Mouse (Mus musculus) urinary bladder, postnatal 25 days (tissue): Measurements from ENCODE around the gene Prg2.

Source experiments
- DNase-seq: peaks from one replicate; pipeline ENCODE4 v3.0.0; 2022; ENCODE audit warnings: low spot score

The Prg2 gene

DNA sequence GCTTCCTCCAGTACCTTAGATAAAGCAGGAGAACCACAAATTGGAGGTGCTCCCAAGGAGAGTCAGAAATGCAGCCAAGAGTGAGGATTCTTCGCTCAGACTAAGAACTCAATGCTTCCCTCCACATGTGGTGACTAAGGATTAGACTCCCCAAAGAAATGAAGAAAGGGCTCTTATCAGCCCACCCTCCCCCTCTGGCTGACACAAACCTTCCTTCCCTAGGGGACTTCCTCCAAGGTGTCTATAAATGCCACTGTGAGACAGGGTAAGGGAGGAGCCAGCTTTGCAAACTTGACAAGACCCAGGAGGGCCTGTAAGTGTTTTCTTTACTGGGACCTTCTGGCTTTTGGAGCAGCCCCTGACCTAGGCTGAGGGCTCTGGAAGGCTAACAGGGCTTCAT lies at the start of gene Prg2:
TSS of gene Prg2 (plus strand) at position 274 of the 400 bp plus-strand sequence.
- no peak for DNase-seq

GRCm38 (mm10) chr2:84933992-84934648 lies 46.1 kb upstream of the Prg2 start:
- no peak for DNase-seq

- no peak for DNase-seq
Observed at GRCm38 (mm10) chr2:84934649-84935007, 45.6 kb upstream of the Prg2 start.

DNA sequence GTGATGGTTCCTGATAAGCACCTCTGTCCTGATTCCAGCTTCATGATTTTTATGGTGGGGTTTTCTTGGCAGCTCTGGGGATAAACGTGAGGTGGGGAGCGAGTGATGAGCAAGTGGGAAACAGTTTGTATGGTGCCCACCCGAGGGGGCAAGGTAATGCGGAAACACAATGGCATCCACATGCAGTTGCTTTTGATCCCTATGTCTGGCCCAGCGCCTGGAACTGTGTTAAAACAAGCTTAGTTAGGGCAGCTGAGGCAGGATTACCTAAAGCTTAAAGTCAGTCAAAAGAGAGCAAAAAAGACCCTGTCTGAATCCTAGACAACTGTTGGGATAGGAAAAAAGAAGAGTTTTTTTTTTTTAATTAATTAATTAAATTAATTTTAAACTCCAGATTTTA lies 45.2 kb upstream of the Prg2 start:
- no peak for DNase-seq

GRCm38 (mm10) chr2:84936474-84937429 lies 43.5 kb upstream of the Prg2 start, which contains the start of gene Slc43a3:
TSS of gene Slc43a3 (plus strand) at chr2:84936579.
- peak; percentile 69 for DNase-seq

DNA sequence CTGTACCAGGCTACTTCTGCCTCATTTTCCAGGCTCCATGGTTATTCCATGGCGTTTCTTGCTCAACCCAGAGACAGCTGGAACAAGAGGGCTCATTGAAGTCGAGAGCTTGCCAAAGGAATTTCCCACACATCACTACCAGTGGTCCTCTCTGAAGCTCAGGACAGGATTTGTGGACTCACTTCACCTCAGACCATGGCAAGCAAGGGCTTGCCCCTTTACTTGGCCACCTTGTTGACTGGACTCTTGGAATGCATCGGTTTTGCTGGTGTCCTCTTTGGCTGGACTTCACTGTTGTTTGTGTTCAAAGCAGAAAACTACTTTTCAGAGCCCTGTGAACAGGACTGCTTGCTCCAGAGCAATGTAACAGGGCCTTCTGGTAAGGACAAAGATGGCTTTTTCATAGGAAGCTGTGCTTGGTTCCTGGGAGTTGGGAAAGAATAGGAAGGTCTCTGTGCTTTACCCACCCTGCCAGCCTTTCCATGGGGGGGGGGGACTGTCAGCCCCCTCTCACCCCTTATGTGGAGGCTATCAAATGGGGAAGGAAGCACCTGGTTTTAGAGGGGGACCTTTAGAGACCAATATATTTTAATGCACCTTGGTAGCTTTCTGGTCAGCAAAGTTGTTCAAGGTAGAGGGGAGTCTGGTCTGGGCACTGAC lies 42.6 kb upstream of the Prg2 start:
- no peak for DNase-seq

- DNase-seq, result no peak
Observed at GRCm38 (mm10) chr2:84938249-84938946, 41.9 kb upstream of the Prg2 start.

- no peak for DNase-seq
Observed at GRCm38 (mm10) chr2:84939306-84939705, 41.0 kb upstream of the Prg2 start.

GRCm38 (mm10) chr2:84939711-84940110 lies 40.5 kb upstream of the Prg2 start:
- no peak for DNase-seq

DNA sequence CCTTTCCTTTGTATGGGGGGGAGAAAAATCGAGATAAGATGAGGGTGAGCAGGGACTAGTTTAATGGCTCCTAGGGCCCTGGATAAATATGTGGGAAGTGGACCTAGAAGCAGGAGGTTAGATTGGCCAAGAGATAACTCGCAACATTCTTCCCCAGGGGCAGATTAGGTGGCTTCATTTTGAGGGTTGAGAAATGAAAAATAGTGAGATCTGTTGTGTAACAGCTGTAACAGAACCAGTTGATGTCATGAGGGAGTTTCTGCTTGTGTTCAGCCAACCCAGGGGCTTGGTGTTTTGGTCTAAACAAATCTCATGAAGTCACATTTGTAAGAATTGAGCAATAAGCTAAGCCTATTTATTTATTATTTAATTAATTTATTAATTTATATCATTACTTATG lies 38.9 kb upstream of the Prg2 start:
- DNase-seq, result no peak

DNA sequence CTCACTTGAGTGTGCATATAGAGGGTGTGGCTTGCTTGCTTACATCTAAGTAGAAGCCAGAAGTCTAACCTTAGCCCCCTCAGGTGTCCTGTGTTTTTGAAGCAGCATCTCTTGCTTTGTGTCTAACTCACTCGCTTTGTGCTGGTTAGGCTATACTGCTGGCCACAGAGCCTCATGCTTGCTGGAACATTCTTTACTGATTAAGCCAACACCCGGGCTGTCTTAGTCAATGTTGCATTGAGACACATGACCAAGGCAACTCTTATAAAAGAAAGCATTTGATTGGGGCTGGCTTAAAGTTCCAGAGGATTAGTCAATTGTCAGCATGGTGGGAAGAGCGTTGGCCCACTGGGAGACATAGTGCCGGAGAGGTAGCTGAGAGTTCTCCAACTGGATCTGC lies 38.5 kb upstream of the Prg2 start:
- DNase-seq, result no peak

GRCm38 (mm10) chr2:84947154-84947771 lies 33.0 kb upstream of the Prg2 start:
- no peak for DNase-seq

DNA sequence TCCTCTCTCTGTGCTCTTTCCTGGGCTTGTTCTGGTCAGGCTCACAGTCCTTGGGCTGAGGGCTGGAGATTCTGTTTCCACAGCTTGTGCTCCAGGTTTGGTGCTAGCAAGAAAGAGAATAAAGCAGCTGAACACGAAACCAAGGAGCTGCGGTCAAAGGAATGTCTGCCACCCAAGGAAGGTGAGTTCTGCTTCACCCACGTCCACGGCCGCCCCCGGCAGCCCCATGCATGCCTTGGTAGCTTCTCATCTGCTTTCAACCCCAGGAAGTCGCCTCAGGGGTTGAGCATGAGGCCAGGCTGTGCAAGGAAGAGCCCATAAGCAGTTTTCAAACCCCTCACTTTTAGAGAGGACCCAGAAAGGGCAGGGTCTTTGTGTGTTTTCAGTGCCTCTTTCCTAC lies 32.0 kb upstream of the Prg2 start:
- DNase-seq, result no peak

DNA sequence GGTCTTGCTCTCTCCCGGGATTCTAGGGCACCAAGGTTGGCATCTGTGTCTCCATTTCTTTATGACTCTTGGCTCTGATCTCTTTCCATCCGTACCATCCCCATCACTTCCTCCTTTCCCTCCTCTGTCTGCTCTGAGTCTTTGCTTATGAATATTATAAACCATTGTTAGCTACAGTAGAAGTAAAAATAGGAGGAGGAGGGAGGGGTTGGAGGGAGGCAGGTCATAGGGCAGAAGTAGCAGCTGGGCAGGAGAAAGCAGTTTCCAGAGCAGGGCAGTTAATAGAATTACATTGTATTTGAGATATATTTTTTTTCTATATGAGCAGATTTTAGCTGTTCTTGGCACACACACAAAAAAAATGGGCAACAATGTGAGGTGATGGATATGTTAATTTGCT lies 31.5 kb upstream of the Prg2 start:
- no peak for DNase-seq

DNA sequence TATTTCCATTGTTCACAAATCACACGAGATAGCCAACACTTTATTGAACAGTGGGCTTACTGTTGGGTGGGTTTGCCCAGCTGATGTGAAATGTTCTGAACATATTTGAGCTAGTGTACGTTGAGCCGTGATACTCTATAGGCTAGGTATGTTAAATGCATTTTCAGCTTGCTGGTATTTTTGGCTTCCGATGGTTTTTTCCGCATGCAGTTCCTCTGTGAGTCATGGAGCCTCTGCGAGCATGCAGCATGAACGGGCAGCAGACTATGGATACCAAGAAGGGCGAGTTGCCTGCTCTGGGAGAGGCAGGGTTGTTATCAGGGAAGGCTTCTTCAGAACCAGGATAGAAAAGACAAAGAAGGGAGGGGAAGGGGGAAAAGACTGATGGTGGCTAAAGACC lies 29.2 kb upstream of the Prg2 start:
- DNase-seq, result no peak

DNA sequence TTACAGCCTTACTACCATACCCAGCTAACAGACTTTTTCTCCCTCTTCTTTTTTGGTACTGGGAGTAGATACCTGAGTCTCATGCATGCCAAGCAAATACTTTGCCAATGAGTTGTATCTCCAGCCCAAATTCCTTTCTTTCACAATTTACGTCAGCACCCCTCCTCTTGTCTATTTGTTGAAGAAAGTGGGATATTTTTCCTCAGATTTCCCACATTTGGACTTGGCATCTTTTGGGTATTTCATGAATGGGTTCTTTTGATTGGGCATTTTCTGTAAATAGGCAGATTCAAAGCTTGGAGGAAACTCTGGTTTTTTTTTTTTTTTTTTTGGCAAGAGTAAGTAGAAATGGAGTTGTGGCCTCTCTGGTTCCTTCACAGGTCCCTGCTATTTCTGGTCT lies 28.0 kb upstream of the Prg2 start:
- no peak for DNase-seq

DNA sequence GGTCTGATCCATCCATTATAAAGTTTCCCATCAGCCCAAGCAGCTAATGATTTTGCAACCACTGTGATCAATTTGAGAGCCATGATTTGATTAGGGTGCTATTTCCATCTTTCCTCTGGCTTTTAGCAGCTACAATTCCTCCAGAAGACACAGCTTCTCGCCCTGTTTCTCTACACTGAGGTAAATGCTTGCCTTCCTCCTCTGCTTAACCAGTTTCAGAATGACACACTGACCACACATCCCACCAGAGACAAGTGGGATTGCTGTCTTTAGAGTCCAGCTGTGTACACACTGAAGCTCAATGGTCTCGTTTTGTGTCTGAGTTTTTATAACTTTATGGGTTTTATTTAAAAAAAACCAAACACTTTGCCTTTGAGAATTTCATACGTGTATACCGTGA lies 27.6 kb upstream of the Prg2 start:
- no peak for DNase-seq

DNA sequence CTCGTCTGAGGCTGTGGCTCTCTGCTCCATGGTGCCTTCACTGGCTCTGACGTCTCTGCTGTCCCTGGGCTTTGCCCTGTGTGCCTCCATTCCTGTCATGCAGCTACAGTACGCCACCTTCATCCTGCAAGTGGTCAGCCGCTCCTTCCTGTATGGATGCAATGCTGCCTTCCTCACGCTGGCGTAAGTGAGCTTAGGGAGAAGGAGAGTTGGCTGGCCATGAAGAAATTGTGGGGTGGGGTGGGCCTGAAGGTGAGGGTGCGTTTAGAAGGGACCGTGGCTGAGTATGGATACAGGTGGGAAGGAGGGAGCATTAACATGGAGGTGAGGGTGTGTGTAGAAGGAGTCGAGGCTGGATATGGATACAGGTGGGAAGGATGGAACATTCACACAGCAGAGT lies 24.8 kb upstream of the Prg2 start:
- DNase-seq, result no peak

GRCm38 (mm10) chr2:84956274-84956673 lies 24.0 kb upstream of the Prg2 start:
- DNase-seq, result peak; percentile 55

GRCm38 (mm10) chr2:84958588-84959264 lies 21.5 kb upstream of the Prg2 start:
- DNase-seq, result no peak

DNA sequence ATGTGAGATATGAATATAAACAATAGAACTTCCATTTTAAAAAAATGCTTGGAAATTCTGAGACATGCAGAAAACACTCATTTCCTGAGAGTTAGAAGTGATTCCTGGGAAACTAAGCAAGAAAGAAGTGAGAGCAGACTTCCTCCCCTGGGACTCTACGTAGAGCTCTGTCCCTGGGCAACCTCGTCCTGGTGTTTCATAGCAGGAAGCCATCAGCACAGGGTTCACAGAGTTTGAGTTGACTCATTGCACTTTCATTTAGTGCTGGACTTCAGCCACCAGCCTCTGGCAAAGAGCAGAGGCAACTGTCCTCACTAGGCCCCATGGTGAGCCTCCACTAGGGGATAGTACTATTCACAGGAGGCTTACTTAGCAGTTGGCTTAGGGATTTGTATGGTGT lies 19.0 kb upstream of the Prg2 start:
- DNase-seq, result peak; percentile 43
